In genomic region chr15:97800853-97801252, GRCm38 (mm10) we compare ENCODE assay signal across 11 mouse cellular contexts.
"Had no signal": no experiment of that assay in that cellular context is flagged by ENCODE, and none has a peak within 500 bp of the region (broad histone marks: within the 10 kb centered on the region; RNA-seq: fewer than 3 reads in every experiment).

No protein-coding gene starts in this region.

- H3K9ac ChIP-seq: limb, embryonic 13.5 days; lung, embryonic 14.5 days; neural tube, embryonic 12.5 days had no signal

- H3K27ac ChIP-seq: kidney, postnatal 0 days; limb, embryonic 13.5 days; neural tube, embryonic 12.5 days; stomach, postnatal 0 days had no signal

- H3K27me3 ChIP-seq: limb, embryonic 13.5 days; neural tube, embryonic 12.5 days had no signal

- H3K9me3 ChIP-seq: limb, embryonic 13.5 days; neural tube, embryonic 12.5 days had no signal

- H3K4me2 ChIP-seq: limb, embryonic 13.5 days; lung, embryonic 14.5 days; neural tube, embryonic 12.5 days had no signal

- DNase-seq: kidney, adult 9 months; kidney, postnatal 36 days; layer of hippocampus, adult 9-11 months; layer of hippocampus, postnatal 36 days; lung, embryonic 14.5 days; midbrain, embryonic 14.5 days; thymus, postnatal 4 days had no signal

- H3K4me3 ChIP-seq: limb, embryonic 13.5 days; neural tube, embryonic 12.5 days had no signal
